Mouse (Mus musculus): ENCODE results near the gene Gm3625. TPM values are rescaled to one million over a fixed set of nuclear protein-coding genes. Genes with fewer than 3 reads are reported as not detected.
A peak's percentile ranks its signal among the peaks of the same experiment; 100 is the strongest.
"Not testable (repeated sequence)": the region's sequence is repeated elsewhere in the genome, so short reads cannot be mapped to it uniquely, and the experiment has no call there.

Gm3625 gene
- total RNA-seq, 2 experiments from 2014 or later = not detected

- no peak for DNase-seq (ENCODE audit: low spot score in 2 of 2)
Measured at GRCm38 (mm10) chr12:4556891-4557290, 35.8 kb downstream of the Gm3625 start.

- DNase-seq (ENCODE audit: low spot score in 2 of 2) = no peak
Measured at GRCm38 (mm10) chr12:4555451-4555850, 37.3 kb downstream of the Gm3625 start.

GRCm38 (mm10) chr12:4553704-4554103 is 39.0 kb downstream of the Gm3625 start:
- DNase-seq (ENCODE audit: low spot score in 2 of 2) = not testable (repeated sequence)

GRCm38 (mm10) chr12:4548053-4549013 is 44.4 kb downstream of the Gm3625 start:
- peak; percentile 67 for DNase-seq (ENCODE audit: low spot score in 2 of 2)

- DNase-seq (ENCODE audit: low spot score in 2 of 2) = no peak
Measured at GRCm38 (mm10) chr12:4547557-4547956, 45.2 kb downstream of the Gm3625 start.

GRCm38 (mm10) chr12:4546491-4546890 is 46.2 kb downstream of the Gm3625 start:
- no peak for DNase-seq (ENCODE audit: low spot score in 2 of 2)

GRCm38 (mm10) chr12:4545425-4545824 is 47.3 kb downstream of the Gm3625 start:
- no peak for DNase-seq (ENCODE audit: low spot score in 2 of 2)

GRCm38 (mm10) chr12:4544400-4544919 is 48.3 kb downstream of the Gm3625 start:
- no peak for DNase-seq (ENCODE audit: low spot score in 2 of 2)

Other genes starting within 250 kb of the Gm3625 start
- 10 to 100 TPM; 34.8 to 36.2 TPM for gene Ncoa1, start 115.7 kb downstream of the Gm3625 start, total RNA-seq (2021)
- 10 to 100 TPM; 50.0 to 58.8 TPM for gene Itsn2, start 289 bp downstream of the Gm3625 start, total RNA-seq (2021)
- under 1 TPM; 0.19 to 0.27 TPM for gene Fam228a, start 145.5 kb upstream of the Gm3625 start, total RNA-seq (2021)
- 1 to 10 TPM in 1 of 2 experiments, under 1 TPM in 1; 0.86 to 1.1 TPM for gene Pfn4, start 176.1 kb upstream of the Gm3625 start, total RNA-seq (2021)
- 1 to 10 TPM; 3.3 to 6.1 TPM for gene Fam228b, start 176.3 kb upstream of the Gm3625 start, total RNA-seq (2021)
- gene Sf3b6, start 224.6 kb upstream of the Gm3625 start, total RNA-seq (2021) = 100 to 1,000 TPM in 1 of 2 experiments, 10 to 100 TPM in 1; 94.2 to 110 TPM
- gene Fkbp1b, start 248.7 kb upstream of the Gm3625 start, total RNA-seq (2021) = 1 to 10 TPM; 4.4 to 7.7 TPM